Mouse (Mus musculus) heart, embryonic 11.5 days (tissue): Measurements from ENCODE around the gene Gm8237. TPM values are rescaled to one million over a fixed set of nuclear protein-coding genes. Genes with fewer than 3 reads are reported as not detected.

Source experiments
- polyA plus RNA-seq: library from polyadenylated mRNA; unstranded; fragments of >200 nt; fragmentation: Nextera tagmentation; extraction: Ambion mirVana; gene quantifications from 2 replicates; pipeline ENCODE4 v1.2.1, GENCODE M21; 2014

The Gm8237 gene
- polyA plus RNA-seq, 1 experiment from 2014 or later, result not detected

Other genes starting within 250 kb of the Gm8237 start
- not detected in 2 replicates for gene Gm8265, start 247.4 kb downstream of the Gm8237 start, polyA plus RNA-seq
- gene Gm9603, start 192.9 kb downstream of the Gm8237 start, polyA plus RNA-seq, result not detected in 2 replicates
- 0.11 TPM in 1 of 2 replicates, not detected in the other for gene Gm3373, start 138.8 kb downstream of the Gm8237 start, polyA plus RNA-seq
- 0.65 and 0.90 TPM in 2 replicates for gene Gm3383, start 72.4 kb downstream of the Gm8237 start, polyA plus RNA-seq
- gene Gm3424, start 50.1 kb downstream of the Gm8237 start, polyA plus RNA-seq, result not detected in 2 replicates
- gene Gm3248, start 81.4 kb upstream of the Gm8237 start, polyA plus RNA-seq, result 0.73 and 1.2 TPM in 2 replicates
- gene Gm3453, start 98.8 kb upstream of the Gm8237 start, polyA plus RNA-seq, result not detected in 2 replicates
- 0.20 TPM in 1 of 2 replicates, not detected in the other for gene Gm6337, start 177.9 kb upstream of the Gm8237 start, polyA plus RNA-seq
- 1.2 and 2.2 TPM in 2 replicates for gene Gm8206, start 213.6 kb upstream of the Gm8237 start, polyA plus RNA-seq
- gene Gm3468, start 228.3 kb upstream of the Gm8237 start, polyA plus RNA-seq, result 3.2 and 3.6 TPM in 2 replicates
- gene Gm3476, start 245.4 kb upstream of the Gm8237 start, polyA plus RNA-seq, result not detected in 2 replicates